Mouse (Mus musculus): ENCODE measurements around the gene Gm4869. TPM values are rescaled to one million over a fixed set of nuclear protein-coding genes. Genes with fewer than 3 reads are reported as not detected.
"Not testable (repeated sequence)": the region's sequence is repeated elsewhere in the genome, so short reads cannot be mapped to it uniquely, and the experiment has no call there.

Gene Gm4869
- polyA plus RNA-seq, 1 experiment = not detected

- H3K4me3 ChIP-seq (ENCODE audit: insufficient read depth, low read length) = no peak overlapping the region
- no peak for TF ChIP-seq CTCF (IDR thresholded peaks at IDR 0.05; ENCODE audit: borderline replicate concordance, insufficient read depth, low read length)
- no peak for TF ChIP-seq POLR2A (IDR thresholded peaks at IDR 0.05; ENCODE audit: low read depth, low read length)
- H3K27ac ChIP-seq (ENCODE audit: insufficient read depth, low read length) = no peak overlapping the region
- H3K4me1 ChIP-seq (ENCODE audit: control insufficient read depth, insufficient read depth, low read length) = no peaks in the 10 kb centered on the region
These were observed 10.0 kb downstream of the Gm4869 start for GRCm38 (mm10) chr5:140455466-140455865.

- Histone ChIP-seq H3K4me1 (ENCODE audit: control insufficient read depth, insufficient read depth, low read length) (no peaks in the 10 kb centered on the region), H3K4me3 (ENCODE audit: insufficient read depth, low read length) (no peak overlapping the region), H3K27ac (ENCODE audit: insufficient read depth, low read length) (no peak overlapping the region)
- TF ChIP-seq CTCF (IDR thresholded peaks at IDR 0.05; ENCODE audit: borderline replicate concordance, insufficient read depth, low read length) = no peak
- TF ChIP-seq POLR2A (IDR thresholded peaks at IDR 0.05; ENCODE audit: low read depth, low read length) = no peak
These were observed 16.0 kb downstream of the Gm4869 start for GRCm38 (mm10) chr5:140461476-140461875.

- H3K27ac ChIP-seq (ENCODE audit: insufficient read depth, low read length); H3K4me1 ChIP-seq (ENCODE audit: control insufficient read depth, insufficient read depth, low read length); H3K4me3 ChIP-seq (ENCODE audit: insufficient read depth, low read length): not testable (repeated sequence)
These were observed 17.7 kb downstream of the Gm4869 start for GRCm38 (mm10) chr5:140463151-140463550.

GRCm38 (mm10) chr5:140464943-140465342 is 19.5 kb downstream of the Gm4869 start:
- Histone ChIP-seq H3K4me3 (ENCODE audit: insufficient read depth, low read length) (no peak overlapping the region), H3K27ac (ENCODE audit: insufficient read depth, low read length) (no peak overlapping the region), H3K4me1 (ENCODE audit: control insufficient read depth, insufficient read depth, low read length) (no peaks in the 10 kb centered on the region)
- no peak for TF ChIP-seq CTCF (IDR thresholded peaks at IDR 0.05; ENCODE audit: borderline replicate concordance, insufficient read depth, low read length)
- TF ChIP-seq POLR2A (IDR thresholded peaks at IDR 0.05; ENCODE audit: low read depth, low read length) = no peak

- TF ChIP-seq CTCF (IDR thresholded peaks at IDR 0.05; ENCODE audit: borderline replicate concordance, insufficient read depth, low read length) = no peak
- TF ChIP-seq POLR2A (IDR thresholded peaks at IDR 0.05; ENCODE audit: low read depth, low read length) = no peak
- H3K4me1 ChIP-seq (ENCODE audit: control insufficient read depth, insufficient read depth, low read length) = no peaks in the 10 kb centered on the region
- no peak overlapping the region for H3K27ac ChIP-seq (ENCODE audit: insufficient read depth, low read length)
- H3K4me3 ChIP-seq (ENCODE audit: insufficient read depth, low read length) = no peak overlapping the region
These were observed 26.9 kb downstream of the Gm4869 start for GRCm38 (mm10) chr5:140472336-140472735.

DNA sequence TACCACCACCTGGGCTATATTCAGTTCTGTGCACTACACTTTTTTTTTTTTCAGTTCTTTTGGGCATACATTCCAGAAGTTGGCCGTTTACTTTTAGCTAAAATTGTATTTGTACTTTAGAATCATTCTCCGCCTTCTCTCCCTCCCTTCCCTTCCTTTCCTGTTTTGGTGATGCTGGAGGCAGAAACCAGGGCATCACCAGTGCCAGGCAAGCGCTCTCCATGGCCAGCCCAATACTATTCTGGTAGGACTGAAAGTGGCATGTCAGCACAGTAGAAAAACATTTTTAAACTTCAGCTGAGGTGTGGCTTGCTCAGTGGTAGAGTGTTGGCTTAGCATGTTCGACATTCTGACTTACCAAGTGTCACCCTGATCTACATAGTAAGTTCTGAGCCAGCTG is 36.0 kb downstream of the Gm4869 start:
- Histone ChIP-seq H3K4me1 (ENCODE audit: control insufficient read depth, insufficient read depth, low read length) (no peaks in the 10 kb centered on the region), H3K27ac (ENCODE audit: insufficient read depth, low read length) (no peak overlapping the region), H3K4me3 (ENCODE audit: insufficient read depth, low read length) (no peak overlapping the region)
- no peak for TF ChIP-seq CTCF (IDR thresholded peaks at IDR 0.05; ENCODE audit: borderline replicate concordance, insufficient read depth, low read length)
- TF ChIP-seq POLR2A (IDR thresholded peaks at IDR 0.05; ENCODE audit: low read depth, low read length) = no peak

DNA sequence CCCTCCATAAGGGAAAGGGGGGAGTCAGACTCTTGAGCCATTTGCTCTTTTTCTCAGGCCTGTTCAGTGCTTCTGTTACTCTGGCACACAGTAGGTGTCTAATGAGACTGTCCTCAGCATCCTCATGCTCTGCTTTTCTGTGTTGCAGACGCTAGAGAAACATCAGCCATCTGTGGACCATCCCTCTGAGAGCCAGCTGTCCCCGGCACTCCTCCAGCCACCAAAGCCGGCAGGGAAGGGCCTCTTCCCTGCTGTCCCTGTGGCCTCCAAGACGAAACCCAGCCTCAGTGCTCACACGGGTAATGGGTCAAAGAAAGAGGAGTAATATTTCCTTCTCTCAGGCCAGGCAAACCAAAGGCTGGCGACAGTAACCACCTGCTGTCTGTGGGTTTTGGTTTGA is 45.7 kb downstream of the Gm4869 start:
- H3K4me3 ChIP-seq (ENCODE audit: insufficient read depth, low read length) = no peak overlapping the region
- H3K4me1 ChIP-seq (ENCODE audit: control insufficient read depth, insufficient read depth, low read length) = no peaks in the 10 kb centered on the region
- TF ChIP-seq POLR2A (IDR thresholded peaks at IDR 0.05; ENCODE audit: low read depth, low read length) (no peak), CTCF (IDR thresholded peaks at IDR 0.05; ENCODE audit: borderline replicate concordance, insufficient read depth, low read length) (no peak)
- H3K27ac ChIP-seq (ENCODE audit: insufficient read depth, low read length) = no peak overlapping the region

DNA sequence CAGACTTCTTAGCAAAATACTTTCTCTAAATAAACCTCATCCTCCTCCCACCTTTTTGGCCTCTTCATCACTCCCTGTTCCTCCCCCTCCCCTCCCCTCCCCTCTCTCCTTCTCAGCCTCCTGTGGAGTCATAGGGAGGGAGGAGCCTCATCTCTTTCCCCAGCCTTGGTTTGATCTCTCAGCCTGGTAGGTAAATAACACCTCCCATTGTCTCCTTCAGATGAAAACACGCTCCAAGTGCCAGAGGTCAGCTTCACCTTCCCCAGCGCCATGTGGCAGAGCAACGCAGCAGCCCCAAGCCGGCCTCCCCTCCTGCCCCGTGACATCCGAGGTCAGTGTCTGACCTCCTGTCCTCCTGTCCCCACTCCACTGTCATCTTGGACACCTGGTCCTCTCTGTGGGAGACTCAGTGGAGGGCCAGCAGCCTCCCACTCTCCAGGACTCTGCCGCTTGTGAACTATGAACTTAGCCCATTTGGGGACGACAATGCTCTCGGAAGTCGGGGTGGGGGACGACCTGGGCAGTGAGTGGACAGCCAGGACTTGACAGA is 47.3 kb downstream of the Gm4869 start:
- H3K27ac ChIP-seq (ENCODE audit: insufficient read depth, low read length) = no peak overlapping the region
- no peak overlapping the region for H3K4me3 ChIP-seq (ENCODE audit: insufficient read depth, low read length)
- TF ChIP-seq CTCF (IDR thresholded peaks at IDR 0.05; ENCODE audit: borderline replicate concordance, insufficient read depth, low read length) (no peak), POLR2A (IDR thresholded peaks at IDR 0.05; ENCODE audit: low read depth, low read length) (no peak)
- no peaks in the 10 kb centered on the region for H3K4me1 ChIP-seq (ENCODE audit: control insufficient read depth, insufficient read depth, low read length)

GRCm38 (mm10) chr5:140498176-140498575 is 52.7 kb downstream of the Gm4869 start:
- TF ChIP-seq POLR2A (IDR thresholded peaks at IDR 0.05; ENCODE audit: low read depth, low read length) (no peak), CTCF (IDR thresholded peaks at IDR 0.05; ENCODE audit: borderline replicate concordance, insufficient read depth, low read length) (no peak)
- no peak overlapping the region for H3K4me3 ChIP-seq (ENCODE audit: insufficient read depth, low read length)
- peaks cover 7% of the 10 kb centered on the region; the same call in 1 of the 2 replicates for H3K4me1 ChIP-seq (ENCODE audit: control insufficient read depth, insufficient read depth, low read length)
- no peak overlapping the region for H3K27ac ChIP-seq (ENCODE audit: insufficient read depth, low read length)

DNA sequence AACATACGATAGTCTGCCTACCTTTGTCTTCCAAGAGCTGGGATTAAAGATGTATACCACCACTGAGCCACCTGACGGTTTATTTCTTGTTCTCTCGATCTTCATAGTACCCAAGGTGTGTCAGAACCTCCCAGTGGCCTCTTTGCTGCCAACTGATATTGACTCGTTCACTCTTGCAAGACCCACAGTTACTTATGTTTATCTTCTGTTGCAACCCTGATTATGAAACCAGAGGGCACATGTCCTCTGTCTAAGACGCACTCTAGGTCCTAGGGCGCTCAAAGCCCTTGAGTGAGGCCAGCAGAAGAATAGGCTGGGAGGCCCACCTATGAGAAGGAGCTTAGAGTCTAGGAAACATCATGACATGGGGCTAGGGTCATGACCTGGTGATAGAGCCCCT is 55.3 kb downstream of the Gm4869 start:
- Histone ChIP-seq H3K4me1 (ENCODE audit: control insufficient read depth, insufficient read depth, low read length) (peaks cover 17% of the 10 kb centered on the region), H3K4me3 (ENCODE audit: insufficient read depth, low read length) (no peak overlapping the region), H3K27ac (ENCODE audit: insufficient read depth, low read length) (no peak overlapping the region)
- no peak for TF ChIP-seq POLR2A (IDR thresholded peaks at IDR 0.05; ENCODE audit: low read depth, low read length)
- TF ChIP-seq CTCF (IDR thresholded peaks at IDR 0.05; ENCODE audit: borderline replicate concordance, insufficient read depth, low read length) = no peak
